Mouse (Mus musculus): Measurements from ENCODE around the gene Madd. TPM values are rescaled to one million over a fixed set of nuclear protein-coding genes. Genes with fewer than 3 reads are reported as not detected.

Madd gene
- total and polyA plus RNA-seq, 2 experiments, result 14.1 to 15.3 TPM

GRCm38 (mm10) chr2:91206254-91206775 is 22.7 kb upstream of the Madd start:
- H3K4me3 ChIP-seq (ENCODE audit: insufficient read depth, low read depth, low read length), result no peak overlapping the region
- no peak overlapping the region for H3K9ac ChIP-seq (ENCODE audit: low read depth, low read length)
- TF ChIP-seq POLR2A (IDR thresholded peaks at IDR 0.05; ENCODE audit: extremely low read depth, insufficient read depth, low read length) (no peak), CTCF (IDR thresholded peaks at IDR 0.05; ENCODE audit: low read depth, low read length) (no peak)
- H3K27me3 ChIP-seq (ENCODE audit: control insufficient read depth, insufficient read depth, low read length), result no peaks in the 10 kb centered on the region
- H3K36me3 ChIP-seq (ENCODE audit: control insufficient read depth, insufficient read depth, low read length), result peaks cover 43% of the 10 kb centered on the region
- H3K4me1 ChIP-seq (ENCODE audit: control insufficient read depth, insufficient read depth, low read length), result peaks cover 9% of the 10 kb centered on the region
- peak; percentile 53 for DNase-seq (ENCODE audit: extremely low read depth, low read depth, low spot score)
- H3K27ac ChIP-seq (replicated peaks; ENCODE audit: insufficient read depth, low read depth, low read length), result 0 out of 2 replicates have a peak overlapping the region, but pooled peaks have one; percentile 22
- 83% methylated on average over 9 of the region's 9 CpGs for WGBS
- H3K79me2 ChIP-seq (ENCODE audit: control insufficient read depth, insufficient read depth, low read length), result no peaks in the 10 kb centered on the region

GRCm38 (mm10) chr2:91202972-91203656 is 19.5 kb upstream of the Madd start:
- Histone ChIP-seq H3K4me1 (ENCODE audit: control insufficient read depth, insufficient read depth, low read length) (peaks cover 9% of the 10 kb centered on the region), H3K9ac (ENCODE audit: low read depth, low read length) (peak overlapping the region; percentile 86), H3K4me3 (ENCODE audit: insufficient read depth, low read depth, low read length) (peak overlapping the region; percentile 63), H3K36me3 (ENCODE audit: control insufficient read depth, insufficient read depth, low read length) (peaks cover 16% of the 10 kb centered on the region; the same call in 1 of the 2 replicates), H3K27ac (replicated peaks; ENCODE audit: insufficient read depth, low read depth, low read length) (peak overlapping the region; percentile 75), H3K79me2 (ENCODE audit: control insufficient read depth, insufficient read depth, low read length) (no peaks in the 10 kb centered on the region), H3K27me3 (ENCODE audit: control insufficient read depth, insufficient read depth, low read length) (no peaks in the 10 kb centered on the region)
- TF ChIP-seq POLR2A (IDR thresholded peaks at IDR 0.05; ENCODE audit: extremely low read depth, insufficient read depth, low read length), result no peak
- no peak for TF ChIP-seq CTCF (IDR thresholded peaks at IDR 0.05; ENCODE audit: low read depth, low read length)
- 11% methylated on average over 20 of the region's 20 CpGs for WGBS
- no peak for DNase-seq (ENCODE audit: extremely low read depth, low read depth, low spot score)

GRCm38 (mm10) chr2:91202222-91202971 is 18.8 kb upstream of the Madd start, which contains the start of the genes Nr1h3 and Acp2:
TSS of gene Nr1h3 (minus strand) at chr2:91202834.
TSS of gene Acp2 (plus strand) at chr2:91202885.
- peak; percentile 85 for TF ChIP-seq POLR2A (IDR thresholded peaks at IDR 0.05; ENCODE audit: extremely low read depth, insufficient read depth, low read length)
- no peak for TF ChIP-seq CTCF (IDR thresholded peaks at IDR 0.05; ENCODE audit: low read depth, low read length)
- H3K36me3 ChIP-seq (ENCODE audit: control insufficient read depth, insufficient read depth, low read length), result peaks cover 9% of the 10 kb centered on the region; the same call in 1 of the 2 replicates
- under 1% methylated on average over 28 of the region's 28 CpGs for WGBS
- peaks cover 9% of the 10 kb centered on the region for H3K4me1 ChIP-seq (ENCODE audit: control insufficient read depth, insufficient read depth, low read length)
- DNase-seq (ENCODE audit: extremely low read depth, low read depth, low spot score), result peak; percentile 94
- H3K79me2 ChIP-seq (ENCODE audit: control insufficient read depth, insufficient read depth, low read length), result no peaks in the 10 kb centered on the region
- H3K9ac ChIP-seq (ENCODE audit: low read depth, low read length), result peak within 1 kb of the TSS; percentile 87
- peak within 1 kb of the TSS; percentile 96 for H3K27ac ChIP-seq (replicated peaks; ENCODE audit: insufficient read depth, low read depth, low read length)
- no peaks in the 10 kb centered on the region for H3K27me3 ChIP-seq (ENCODE audit: control insufficient read depth, insufficient read depth, low read length)
- H3K4me3 ChIP-seq (ENCODE audit: insufficient read depth, low read depth, low read length), result peak within 1 kb of the TSS; percentile 63

- 84% methylated on average over 3 of the region's 3 CpGs for WGBS
- H3K4me1 ChIP-seq (ENCODE audit: control insufficient read depth, insufficient read depth, low read length), result peaks cover 13% of the 10 kb centered on the region
- H3K27ac ChIP-seq (replicated peaks; ENCODE audit: insufficient read depth, low read depth, low read length), result no peak overlapping the region
- H3K36me3 ChIP-seq (ENCODE audit: control insufficient read depth, insufficient read depth, low read length), result no peaks in the 10 kb centered on the region
- H3K9ac ChIP-seq (ENCODE audit: low read depth, low read length), result no peak overlapping the region
- H3K4me3 ChIP-seq (ENCODE audit: insufficient read depth, low read depth, low read length), result no peak overlapping the region
- DNase-seq (ENCODE audit: extremely low read depth, low read depth, low spot score), result no peak
- TF ChIP-seq CTCF (IDR thresholded peaks at IDR 0.05; ENCODE audit: low read depth, low read length) (no peak), POLR2A (IDR thresholded peaks at IDR 0.05; ENCODE audit: extremely low read depth, insufficient read depth, low read length) (no peak)
- H3K79me2 ChIP-seq (ENCODE audit: control insufficient read depth, insufficient read depth, low read length), result no peaks in the 10 kb centered on the region
- H3K27me3 ChIP-seq (ENCODE audit: control insufficient read depth, insufficient read depth, low read length), result no peaks in the 10 kb centered on the region
Measured at GRCm38 (mm10) chr2:91198888-91199287, 15.3 kb upstream of the Madd start.

- 71% methylated on average over 3 of the region's 3 CpGs for WGBS
- Histone ChIP-seq H3K4me1 (ENCODE audit: control insufficient read depth, insufficient read depth, low read length) (peaks cover 13% of the 10 kb centered on the region), H3K4me3 (ENCODE audit: insufficient read depth, low read depth, low read length) (no peak overlapping the region), H3K27ac (replicated peaks; ENCODE audit: insufficient read depth, low read depth, low read length) (no peak overlapping the region), H3K79me2 (ENCODE audit: control insufficient read depth, insufficient read depth, low read length) (no peaks in the 10 kb centered on the region; the same call in 1 of the 2 replicates), H3K9ac (ENCODE audit: low read depth, low read length) (no peak overlapping the region), H3K36me3 (ENCODE audit: control insufficient read depth, insufficient read depth, low read length) (peaks cover 5% of the 10 kb centered on the region), H3K27me3 (ENCODE audit: control insufficient read depth, insufficient read depth, low read length) (no peaks in the 10 kb centered on the region)
- DNase-seq (ENCODE audit: extremely low read depth, low read depth, low spot score), result peak; percentile 44
- TF ChIP-seq CTCF (IDR thresholded peaks at IDR 0.05; ENCODE audit: low read depth, low read length) (no peak), POLR2A (IDR thresholded peaks at IDR 0.05; ENCODE audit: extremely low read depth, insufficient read depth, low read length) (no peak)
Measured at GRCm38 (mm10) chr2:91196577-91197001, 13.0 kb upstream of the Madd start.
